Mouse (Mus musculus) lung, embryonic 14.5 days (tissue): ENCODE results near the gene Hoxd13. TPM values are rescaled to one million over a fixed set of nuclear protein-coding genes. Genes with fewer than 3 reads are reported as not detected.

ENCODE experiments used
- ATAC-seq: fragments of 200-750 bp; cut with Nextera tagmentation; 2 replicates; pipeline ENCODE4 v1.8.0; 2017; ENCODE audit warnings: mild to moderate bottlenecking, moderate TSS enrichment, moderate library complexity; ENCODE audit not compliant: insufficient read depth
- DNase-seq: peaks from one replicate; pipeline ENCODE4 v3.0.0-alpha.2; 2015
- H3K27ac ChIP-seq: fragments of 300-500 bp; sonication (generic); 2 replicates; pipeline ENCODE4 v1.5.1; 2014; ENCODE audit warnings: low read depth, mild to moderate bottlenecking, moderate library complexity
- H3K27me3 ChIP-seq: fragments of 300-500 bp; sonication (generic); 2 replicates; pipeline ENCODE4 v1.6.1; 2014; ENCODE audit warnings: low read length, control low read depth; ENCODE audit not compliant: insufficient read depth
- H3K36me3 ChIP-seq: fragments of 300-500 bp; sonication (generic); 2 replicates; pipeline ENCODE4 v1.6.1; 2014; ENCODE audit warnings: control low read depth; ENCODE audit not compliant: insufficient read depth
- H3K4me1 ChIP-seq: fragments of 300-500 bp; sonication (generic); 2 replicates; pipeline ENCODE4 v1.6.1; 2014; ENCODE audit warnings: antibody characterized with exemption, control low read depth; ENCODE audit not compliant: insufficient read depth
- H3K4me2 ChIP-seq: fragments of 300-500 bp; sonication (generic); 2 replicates; pipeline ENCODE4 v1.6.1; 2014; ENCODE audit warnings: mild to moderate bottlenecking
- H3K4me3 ChIP-seq: fragments of 300-500 bp; sonication (generic); 2 replicates; pipeline ENCODE4 v1.5.1; 2014; ENCODE audit warnings: low read depth, low read length
- H3K9ac ChIP-seq: fragments of 300-500 bp; sonication (generic); 2 replicates; pipeline ENCODE4 v1.6.1; 2014
- H3K9me3 ChIP-seq: fragments of 300-500 bp; sonication (generic); 2 replicates; pipeline ENCODE4 v1.6.1; 2016; ENCODE audit warnings: low read depth, low read length, control low read depth
- CTCF ChIP-seq: IDR thresholded peaks from 2 replicates; pipeline ENCODE4 v1.5.1; 2016; ENCODE audit warnings: antibody characterized with exemption, low read depth
- WGBS: fragments of 180-500 bp; shearing (Covaris S2); extraction: QIAGEN DNeasy Blood & Tissue Kit; methylation state at CpG from one replicate; pipeline ENCODE4 v1.1.7; 2014; 5-methylcytosine and 5-hydroxymethylcytosine counted together
- polyA plus RNA-seq: library from polyadenylated mRNA; unstranded; fragments of >200 nt; fragmentation: Nextera tagmentation; extraction: Ambion mirVana; gene quantifications from 2 replicates; pipeline ENCODE4 v1.2.1, GENCODE M21; 2014

Hoxd13 gene
- polyA plus RNA-seq = not detected in 2 replicates

GRCm38 (mm10) chr2:74667842-74668357 is at the start of gene Hoxd13:
Gene Hoxd13, plus strand, starts transcription at chr2:74668310.
- no peak within 1 kb of the TSS for H3K27ac ChIP-seq
- peaks cover 99% of the 10 kb centered on the region for H3K27me3 ChIP-seq
- no peaks in the 10 kb centered on the region for H3K9me3 ChIP-seq
- WGBS = under 1% methylated on average over 38 of the region's 51 CpGs
- H3K36me3 ChIP-seq = no peaks in the 10 kb centered on the region
- no peak for TF ChIP-seq CTCF
- DNase-seq = no peak
- H3K4me3 ChIP-seq = peak within 1 kb of the TSS; percentile 41
- H3K9ac ChIP-seq = no peak within 1 kb of the TSS; the same call in 1 of the 2 replicates
- ATAC-seq = peak; percentile 67; the same call in 1 of the 2 replicates
- no peaks in the 10 kb centered on the region for H3K4me1 ChIP-seq
- peak within 1 kb of the TSS; percentile 75 for H3K4me2 ChIP-seq

- Histone ChIP-seq H3K4me3 (no peak overlapping the region), H3K4me2 (no peak overlapping the region), H3K36me3 (no peaks in the 10 kb centered on the region), H3K9ac (no peak overlapping the region), H3K27me3 (no peaks in the 10 kb centered on the region), H3K4me1 (no peaks in the 10 kb centered on the region), H3K9me3 (no peaks in the 10 kb centered on the region), H3K27ac (no peak overlapping the region)
- no peak for TF ChIP-seq CTCF
- 68% methylated on average over 3 of the region's 3 CpGs for WGBS
- ATAC-seq (no peak), DNase-seq (no peak)
Measured at GRCm38 (mm10) chr2:74619676-74620246, 48.3 kb upstream of the Hoxd13 start.

GRCm38 (mm10) chr2:74620368-74620767 is 47.7 kb upstream of the Hoxd13 start:
- ATAC-seq = no peak
- H3K9ac ChIP-seq = no peak overlapping the region
- 75% methylated on average over 10 of the region's 10 CpGs for WGBS

GRCm38 (mm10) chr2:74635412-74635811 is 32.7 kb upstream of the Hoxd13 start:
- 0 out of 2 replicates have a peak, but pooled peaks have one; percentile 4 for TF ChIP-seq CTCF
- no peaks in the 10 kb centered on the region for H3K27me3 ChIP-seq
- no peak overlapping the region for H3K27ac ChIP-seq
- no peak overlapping the region for H3K9ac ChIP-seq
- DNase-seq (no peak), ATAC-seq (no peak)
- no peaks in the 10 kb centered on the region for H3K36me3 ChIP-seq
- no peaks in the 10 kb centered on the region for H3K4me1 ChIP-seq
- WGBS = 66% methylated on average over 4 of the region's 4 CpGs
- no peaks in the 10 kb centered on the region for H3K9me3 ChIP-seq
- no peak overlapping the region for H3K4me2 ChIP-seq
- H3K4me3 ChIP-seq = no peak overlapping the region

More at GRCm38 (mm10) chr2:74620368-74620767, 47.7 kb upstream of the Hoxd13 start:
- H3K4me2 ChIP-seq = no peak overlapping the region
- no peaks in the 10 kb centered on the region for H3K4me1 ChIP-seq
- no peak overlapping the region for H3K27ac ChIP-seq
- TF ChIP-seq CTCF = no peak
- H3K9me3 ChIP-seq = no peaks in the 10 kb centered on the region
- no peak for DNase-seq
- H3K4me3 ChIP-seq = no peak overlapping the region
- H3K36me3 ChIP-seq = no peaks in the 10 kb centered on the region
- H3K27me3 ChIP-seq = no peaks in the 10 kb centered on the region

- no peak for DNase-seq
- no peak overlapping the region for H3K4me3 ChIP-seq
- TF ChIP-seq CTCF = no peak
- H3K27ac ChIP-seq = no peak overlapping the region
- no peaks in the 10 kb centered on the region for H3K9me3 ChIP-seq
- H3K36me3 ChIP-seq = no peaks in the 10 kb centered on the region
- peaks cover 31% of the 10 kb centered on the region for H3K27me3 ChIP-seq
- H3K9ac ChIP-seq = no peak overlapping the region
- H3K4me2 ChIP-seq = no peak overlapping the region
- no peak for ATAC-seq
- 70% methylated on average over 5 of the region's 5 CpGs for WGBS
- no peaks in the 10 kb centered on the region for H3K4me1 ChIP-seq
Measured at GRCm38 (mm10) chr2:74642431-74642830, 25.7 kb upstream of the Hoxd13 start.

GRCm38 (mm10) chr2:74645631-74646030 is 22.5 kb upstream of the Hoxd13 start:
- 79% methylated on average over 3 of the region's 3 CpGs for WGBS
- ATAC-seq = no peak
- Histone ChIP-seq H3K9me3 (no peaks in the 10 kb centered on the region), H3K4me2 (no peak overlapping the region), H3K4me1 (no peaks in the 10 kb centered on the region), H3K27ac (no peak overlapping the region), H3K36me3 (no peaks in the 10 kb centered on the region), H3K4me3 (no peak overlapping the region), H3K9ac (no peak overlapping the region), H3K27me3 (peaks cover 63% of the 10 kb centered on the region)
- no peak for DNase-seq
- no peak for TF ChIP-seq CTCF

- H3K9me3 ChIP-seq = no peaks in the 10 kb centered on the region
- H3K4me3 ChIP-seq = no peak overlapping the region
- H3K4me1 ChIP-seq = no peaks in the 10 kb centered on the region
- WGBS = 17% methylated on average over 7 of the region's 7 CpGs
- H3K27ac ChIP-seq = no peak overlapping the region
- no peak for ATAC-seq
- no peak for TF ChIP-seq CTCF
- no peak overlapping the region for H3K9ac ChIP-seq
- H3K4me2 ChIP-seq = no peak overlapping the region
- no peak for DNase-seq
- H3K36me3 ChIP-seq = no peaks in the 10 kb centered on the region
- H3K27me3 ChIP-seq = peaks cover 79% of the 10 kb centered on the region
Measured at GRCm38 (mm10) chr2:74647082-74647864, 20.8 kb upstream of the Hoxd13 start.
